Mouse (Mus musculus): ENCODE measurements at regions not wholly inside any gene's neighbourhood (a gene's known extent, or its start where the extent isn't known, plus 50 kb on each side); places are given as distances from the start of the nearest gene placed in this dataset.

- Histone ChIP-seq H3K27me3 (ENCODE audit: low read depth, poor library complexity, severe bottlenecking) (no peaks in the 10 kb centered on the region), H3K27ac (no peak overlapping the region), H3K36me3 (no peaks in the 10 kb centered on the region), H3K4me1 (peaks cover 14% of the 10 kb centered on the region), H3K9me3 (replicated peaks) (no peaks in the 10 kb centered on the region), H3K4me3 (no peak overlapping the region)
- DNase-seq (ENCODE audit: low spot score), result no peak
- WGBS, result 88% methylated on average over 12 of the region's 12 CpGs
Observed at GRCm38 (mm10) chr12:77143105-77143504, 94.8 kb upstream of the Fut8 start.

- no peaks in the 10 kb centered on the region for H3K36me3 ChIP-seq
- peaks cover 14% of the 10 kb centered on the region for H3K4me1 ChIP-seq
- H3K27me3 ChIP-seq (ENCODE audit: low read depth, poor library complexity, severe bottlenecking), result no peaks in the 10 kb centered on the region
- no peak overlapping the region for H3K27ac ChIP-seq
- 89% methylated on average over 4 of the region's 4 CpGs for WGBS
- no peak for DNase-seq (ENCODE audit: low spot score)
- H3K9me3 ChIP-seq (replicated peaks), result no peaks in the 10 kb centered on the region
- no peak overlapping the region for H3K4me3 ChIP-seq
Observed at GRCm38 (mm10) chr12:77142224-77142623, 95.7 kb upstream of the Fut8 start.

GRCm38 (mm10) chr12:77141260-77142201 is 96.4 kb upstream of the Fut8 start:
- H3K4me3 ChIP-seq, result no peak overlapping the region
- no peaks in the 10 kb centered on the region for H3K36me3 ChIP-seq
- H3K4me1 ChIP-seq, result peaks cover 14% of the 10 kb centered on the region
- H3K9me3 ChIP-seq (replicated peaks), result no peaks in the 10 kb centered on the region
- no peak for DNase-seq (ENCODE audit: low spot score)
- WGBS, result 80% methylated on average over 8 of the region's 8 CpGs
- H3K27me3 ChIP-seq (ENCODE audit: low read depth, poor library complexity, severe bottlenecking), result no peaks in the 10 kb centered on the region
- H3K27ac ChIP-seq, result no peak overlapping the region

GRCm38 (mm10) chr12:77140656-77141055 is 97.3 kb upstream of the Fut8 start:
- H3K4me3 ChIP-seq, result no peak overlapping the region
- H3K9me3 ChIP-seq (replicated peaks), result no peaks in the 10 kb centered on the region
- H3K36me3 ChIP-seq, result no peaks in the 10 kb centered on the region
- H3K27me3 ChIP-seq (ENCODE audit: low read depth, poor library complexity, severe bottlenecking), result no peaks in the 10 kb centered on the region
- H3K4me1 ChIP-seq, result peaks cover 14% of the 10 kb centered on the region
- no peak for DNase-seq (ENCODE audit: low spot score)
- no peak overlapping the region for H3K27ac ChIP-seq
- 53% methylated on average over 6 of the region's 6 CpGs for WGBS

- Histone ChIP-seq H3K4me1 (peaks cover 11% of the 10 kb centered on the region), H3K27me3 (ENCODE audit: low read depth, poor library complexity, severe bottlenecking) (no peaks in the 10 kb centered on the region), H3K27ac (no peak overlapping the region), H3K36me3 (no peaks in the 10 kb centered on the region), H3K9me3 (replicated peaks) (no peaks in the 10 kb centered on the region), H3K4me3 (no peak overlapping the region)
- 79% methylated on average over 5 of the region's 5 CpGs for WGBS
- DNase-seq (ENCODE audit: low spot score), result no peak
Observed at GRCm38 (mm10) chr12:77140141-77140540, 97.8 kb upstream of the Fut8 start.

- WGBS, result 89% methylated on average over 2 of the region's 2 CpGs
- no peak for DNase-seq (ENCODE audit: low spot score)
- Histone ChIP-seq H3K4me1 (peaks cover 11% of the 10 kb centered on the region), H3K36me3 (no peaks in the 10 kb centered on the region), H3K9me3 (replicated peaks) (no peaks in the 10 kb centered on the region), H3K4me3 (no peak overlapping the region), H3K27me3 (ENCODE audit: low read depth, poor library complexity, severe bottlenecking) (no peaks in the 10 kb centered on the region), H3K27ac (no peak overlapping the region)
Observed at GRCm38 (mm10) chr12:77139718-77140117, 98.2 kb upstream of the Fut8 start.

- Histone ChIP-seq H3K27ac (no peak overlapping the region), H3K4me3 (no peak overlapping the region), H3K36me3 (no peaks in the 10 kb centered on the region), H3K9me3 (replicated peaks) (no peaks in the 10 kb centered on the region), H3K27me3 (ENCODE audit: low read depth, poor library complexity, severe bottlenecking) (no peaks in the 10 kb centered on the region), H3K4me1 (peaks cover 6% of the 10 kb centered on the region)
- no peak for DNase-seq (ENCODE audit: low spot score)
- WGBS, result 82% methylated on average over 11 of the region's 11 CpGs
Observed at GRCm38 (mm10) chr12:77138506-77139201, 99.3 kb upstream of the Fut8 start.

GRCm38 (mm10) chr12:77137291-77137830 is 100.6 kb upstream of the Fut8 start:
- Histone ChIP-seq H3K27me3 (ENCODE audit: low read depth, poor library complexity, severe bottlenecking) (no peaks in the 10 kb centered on the region), H3K4me3 (no peak overlapping the region), H3K9me3 (replicated peaks) (no peaks in the 10 kb centered on the region), H3K27ac (no peak overlapping the region), H3K4me1 (no peaks in the 10 kb centered on the region), H3K36me3 (no peaks in the 10 kb centered on the region)
- WGBS, result 93% methylated on average over 10 of the region's 10 CpGs
- DNase-seq (ENCODE audit: low spot score), result no peak

GRCm38 (mm10) chr12:77135661-77136060 is 102.3 kb upstream of the Fut8 start:
- Histone ChIP-seq H3K27ac (no peak overlapping the region), H3K36me3 (no peaks in the 10 kb centered on the region), H3K4me1 (no peaks in the 10 kb centered on the region), H3K4me3 (no peak overlapping the region), H3K27me3 (ENCODE audit: low read depth, poor library complexity, severe bottlenecking) (no peaks in the 10 kb centered on the region), H3K9me3 (replicated peaks) (no peaks in the 10 kb centered on the region)
- 96% methylated on average over 6 of the region's 6 CpGs for WGBS
- DNase-seq (ENCODE audit: low spot score), result no peak

- H3K27me3 ChIP-seq (ENCODE audit: low read depth, poor library complexity, severe bottlenecking), result no peaks in the 10 kb centered on the region
- DNase-seq (ENCODE audit: low spot score), result no peak
- 0 out of 2 replicates have a peak, but pooled peaks cover 2% of the 10 kb centered on the region for H3K4me1 ChIP-seq
- no peaks in the 10 kb centered on the region for H3K36me3 ChIP-seq
- 90% methylated on average over 3 of the region's 3 CpGs for WGBS
- H3K9me3 ChIP-seq (replicated peaks), result no peaks in the 10 kb centered on the region
- H3K4me3 ChIP-seq, result no peak overlapping the region
- H3K27ac ChIP-seq, result no peak overlapping the region
Observed at GRCm38 (mm10) chr12:77135067-77135466, 102.9 kb upstream of the Fut8 start.

GRCm38 (mm10) chr12:77134306-77135010 is 103.5 kb upstream of the Fut8 start:
- no peaks in the 10 kb centered on the region for H3K9me3 ChIP-seq (replicated peaks)
- H3K36me3 ChIP-seq, result no peaks in the 10 kb centered on the region
- H3K27me3 ChIP-seq (ENCODE audit: low read depth, poor library complexity, severe bottlenecking), result no peaks in the 10 kb centered on the region
- no peak overlapping the region for H3K27ac ChIP-seq
- DNase-seq (ENCODE audit: low spot score), result no peak
- 81% methylated on average over 9 of the region's 9 CpGs for WGBS
- no peak overlapping the region for H3K4me3 ChIP-seq
- 0 out of 2 replicates have a peak, but pooled peaks cover 2% of the 10 kb centered on the region for H3K4me1 ChIP-seq

- Histone ChIP-seq H3K27ac (no peak overlapping the region), H3K9me3 (replicated peaks) (no peaks in the 10 kb centered on the region)
- WGBS, result 79% methylated on average over 5 of the region's 5 CpGs
Observed at GRCm38 (mm10) chr12:77133465-77134305, 104.2 kb upstream of the Fut8 start.

More at GRCm38 (mm10) chr12:77133465-77134305, 104.2 kb upstream of the Fut8 start:
- Histone ChIP-seq H3K4me1 (0 out of 2 replicates have a peak, but pooled peaks cover 2% of the 10 kb centered on the region), H3K36me3 (no peaks in the 10 kb centered on the region), H3K27me3 (ENCODE audit: low read depth, poor library complexity, severe bottlenecking) (no peaks in the 10 kb centered on the region), H3K4me3 (no peak overlapping the region)
- DNase-seq (ENCODE audit: low spot score), result no peak
